Mouse (Mus musculus): Measurements from ENCODE around the gene Cand2.

DNA sequence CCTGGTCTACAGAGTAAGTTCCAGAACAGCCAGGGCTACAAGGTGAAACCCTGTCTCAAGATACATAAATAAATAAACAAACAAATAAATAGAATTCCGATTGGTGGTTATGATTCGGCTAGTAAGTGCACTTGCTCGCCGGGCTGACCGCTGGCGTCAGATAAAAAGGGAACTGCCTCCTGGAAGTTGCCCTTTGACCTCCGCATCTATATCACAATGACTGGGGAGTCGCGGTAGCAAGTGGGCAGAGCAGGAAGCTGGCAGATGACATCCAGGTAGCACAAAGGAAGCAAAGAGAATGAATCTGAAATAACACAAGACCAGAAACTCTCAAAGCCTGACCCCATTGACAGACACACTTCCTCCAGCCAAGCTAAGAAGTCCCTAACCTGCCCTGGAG, 7.0 kb upstream of the Cand2 start:
- TF ChIP-seq CTCF (IDR thresholded peaks at IDR 0.05; ENCODE audit: control insufficient read depth, insufficient read depth, insufficient read length) (no peak), MAX (IDR thresholded peaks at IDR 0.05) (no peak), MYOD1 (IDR thresholded peaks at IDR 0.05; ENCODE audit: control insufficient read depth, insufficient read length, low read depth) (no peak), FOSL1 (IDR thresholded peaks at IDR 0.05; ENCODE audit: insufficient read depth, low read length, poor library complexity, severe bottlenecking) (no peak), USF1 (IDR thresholded peaks at IDR 0.05; ENCODE audit: low read depth) (no peak)

Data from C2C12 (cell line).